Mouse (Mus musculus) midbrain, embryonic 16.5 days (tissue): ENCODE measurements around the gene Ccdc85a. TPM values are rescaled to one million over a fixed set of nuclear protein-coding genes. Genes with fewer than 3 reads are reported as not detected.
"Not testable (repeated sequence)": the region's sequence is repeated elsewhere in the genome, so short reads cannot be mapped to it uniquely, and the experiment has no call there.

Experiments
- ATAC-seq: fragments of 200-750 bp; cut with Nextera tagmentation; 2 replicates; pipeline ENCODE4 v1.8.0; 2017; ENCODE audit warnings: moderate TSS enrichment
- H3K27ac ChIP-seq: fragments of 300-500 bp; sonication (generic); 2 replicates; pipeline ENCODE4 v1.5.1; 2014; ENCODE audit warnings: mild to moderate bottlenecking, low read length, mixed read lengths
- H3K27me3 ChIP-seq: fragments of 300-500 bp; sonication (generic); 2 replicates; pipeline ENCODE4 v1.6.1; 2014; ENCODE audit warnings: low read depth, low read length, mixed read lengths; ENCODE audit not compliant: control insufficient read depth, insufficient read depth
- H3K36me3 ChIP-seq: fragments of 300-500 bp; sonication (generic); 2 replicates; pipeline ENCODE4 v1.6.1; 2014; ENCODE audit warnings: mild to moderate bottlenecking, low read length, moderate library complexity, mixed read lengths; ENCODE audit not compliant: control insufficient read depth, insufficient read depth
- H3K4me1 ChIP-seq: fragments of 300-500 bp; sonication (generic); 2 replicates; pipeline ENCODE4 v1.6.1; 2014; ENCODE audit warnings: mild to moderate bottlenecking, low read length, mixed read lengths; ENCODE audit not compliant: control insufficient read depth, insufficient read depth
- H3K4me2 ChIP-seq: fragments of 300-500 bp; sonication (generic); 2 replicates; pipeline ENCODE4 v1.6.1; 2014; ENCODE audit warnings: mild to moderate bottlenecking, low read length, mixed read lengths
- H3K4me3 ChIP-seq: fragments of 300-500 bp; sonication (generic); 2 replicates; pipeline ENCODE4 v1.5.1; 2014; ENCODE audit warnings: low read depth, mild to moderate bottlenecking, low read length, moderate library complexity, mixed read lengths
- H3K9ac ChIP-seq: fragments of 300-500 bp; sonication (generic); 2 replicates; pipeline ENCODE4 v1.6.1; 2014; ENCODE audit warnings: low read depth, low read length, mixed read lengths
- H3K9me3 ChIP-seq: fragments of 300-500 bp; sonication (generic); replicated peaks from 2 replicates; pipeline ENCODE4 v1.6.1; 2014; ENCODE audit warnings: mild to moderate bottlenecking, low read length, mixed read lengths; ENCODE audit not compliant: control insufficient read depth, poor library complexity, severe bottlenecking
- WGBS: fragments of 180-500 bp; shearing (Covaris S2); extraction: QIAGEN DNeasy Blood & Tissue Kit; methylation state at CpG from one replicate; pipeline ENCODE4 v1.1.7; 2014; 5-methylcytosine and 5-hydroxymethylcytosine counted together
- polyA plus RNA-seq: library from polyadenylated mRNA; unstranded; fragments of >200 nt; fragmentation: Nextera tagmentation; extraction: Ambion mirVana; gene quantifications from 2 replicates; pipeline ENCODE4 v1.2.1, GENCODE M21; 2015

The Ccdc85a gene
- polyA plus RNA-seq, 1 experiment from 2014 or later, result 69.8 TPM

GRCm38 (mm10) chr11:28374636-28375035 lies 209.5 kb downstream of the Ccdc85a start:
- ATAC-seq, result no peak
- Histone ChIP-seq H3K9me3 (0 out of 2 replicates have a peak, but pooled peaks cover 2% of the 10 kb centered on the region), H3K4me2 (no peak overlapping the region), H3K36me3 (no peaks in the 10 kb centered on the region), H3K4me1 (no peaks in the 10 kb centered on the region), H3K27me3 (no peaks in the 10 kb centered on the region), H3K4me3 (no peak overlapping the region), H3K27ac (no peak overlapping the region), H3K9ac (no peak overlapping the region)

- not testable (repeated sequence) for ATAC-seq, H3K9ac ChIP-seq, H3K27ac ChIP-seq, H3K27me3 ChIP-seq, H3K4me3 ChIP-seq, H3K36me3 ChIP-seq, H3K9me3 ChIP-seq, H3K4me2 ChIP-seq, H3K4me1 ChIP-seq
- 70% methylated on average over 5 of the region's 5 CpGs for WGBS
Measured at GRCm38 (mm10) chr11:28371381-28371780, 212.7 kb downstream of the Ccdc85a start.

GRCm38 (mm10) chr11:28365929-28366244 lies 218.2 kb downstream of the Ccdc85a start:
- Histone ChIP-seq H3K4me1 (peaks cover 10% of the 10 kb centered on the region; the same call in 1 of the 2 replicates), H3K27ac (peak overlapping the region; percentile 74), H3K4me2 (peak overlapping the region; percentile 69), H3K27me3 (no peaks in the 10 kb centered on the region), H3K9me3 (no peaks in the 10 kb centered on the region; the same call in 1 of the 2 replicates), H3K9ac (peak overlapping the region; percentile 63), H3K36me3 (no peaks in the 10 kb centered on the region), H3K4me3 (peak overlapping the region; percentile 36)
- 0 out of 2 replicates have a peak, but pooled peaks have one; percentile 19 for ATAC-seq
- 35% methylated on average over 2 of the region's 2 CpGs for WGBS

- H3K36me3 ChIP-seq, result no peaks in the 10 kb centered on the region
- H3K4me1 ChIP-seq, result peaks cover 10% of the 10 kb centered on the region; the same call in 1 of the 2 replicates
- H3K9me3 ChIP-seq, result no peaks in the 10 kb centered on the region; the same call in 1 of the 2 replicates
- WGBS, result 3% methylated on average over 26 of the region's 26 CpGs
- H3K27me3 ChIP-seq, result no peaks in the 10 kb centered on the region
- H3K27ac ChIP-seq, result peak overlapping the region; percentile 74
- H3K4me3 ChIP-seq, result peak overlapping the region; percentile 36
- peak overlapping the region; percentile 69 for H3K4me2 ChIP-seq
- ATAC-seq, result peak; percentile 96
- peak overlapping the region; percentile 63 for H3K9ac ChIP-seq
Measured at GRCm38 (mm10) chr11:28365209-28365928, 218.8 kb downstream of the Ccdc85a start.

GRCm38 (mm10) chr11:28343465-28343864 lies 240.7 kb downstream of the Ccdc85a start:
- Histone ChIP-seq H3K27me3 (no peaks in the 10 kb centered on the region), H3K27ac (no peak overlapping the region), H3K36me3 (no peaks in the 10 kb centered on the region), H3K4me2 (no peak overlapping the region), H3K9ac (no peak overlapping the region), H3K4me1 (no peaks in the 10 kb centered on the region), H3K4me3 (no peak overlapping the region), H3K9me3 (no peaks in the 10 kb centered on the region)
- 85% methylated on average over 2 of the region's 2 CpGs for WGBS
- ATAC-seq, result no peak

- 72% methylated on average over 5 of the region's 5 CpGs for WGBS
- H3K9ac ChIP-seq, result no peak overlapping the region
- ATAC-seq, result no peak
- no peak overlapping the region for H3K4me3 ChIP-seq
- no peaks in the 10 kb centered on the region for H3K36me3 ChIP-seq
- H3K9me3 ChIP-seq, result no peaks in the 10 kb centered on the region
- H3K27ac ChIP-seq, result no peak overlapping the region
- no peak overlapping the region for H3K4me2 ChIP-seq
- no peaks in the 10 kb centered on the region for H3K4me1 ChIP-seq
- no peaks in the 10 kb centered on the region for H3K27me3 ChIP-seq
Measured at GRCm38 (mm10) chr11:28341887-28342286, 242.2 kb downstream of the Ccdc85a start.

- H3K9me3 ChIP-seq, H3K36me3 ChIP-seq, H3K9ac ChIP-seq, H3K4me1 ChIP-seq, H3K27ac ChIP-seq, H3K27me3 ChIP-seq, ATAC-seq, H3K4me3 ChIP-seq, H3K4me2 ChIP-seq: not testable (repeated sequence)
- 93% methylated on average over 40 of the region's 45 CpGs for WGBS
Measured at GRCm38 (mm10) chr11:28339224-28340150, 244.6 kb downstream of the Ccdc85a start, which contains the start of gene Gm6685. Gm6685 (minus strand) TSS chr11:28339867.
